Mouse (Mus musculus): Measurements from ENCODE around the gene Lsg1. TPM values are rescaled to one million over a fixed set of nuclear protein-coding genes. Genes with fewer than 3 reads are reported as not detected.

Lsg1 gene
- total RNA-seq, 2 experiments from 2014 or later: 42.8 to 69.8 TPM

- peak; percentile 7; the same call in 1 of the 2 replicates for ATAC-seq (replicated peaks; ENCODE audit: poor library complexity)
Observed at GRCm38 (mm10) chr16:30601046-30601832, 13.8 kb upstream of the Lsg1 start.

DNA sequence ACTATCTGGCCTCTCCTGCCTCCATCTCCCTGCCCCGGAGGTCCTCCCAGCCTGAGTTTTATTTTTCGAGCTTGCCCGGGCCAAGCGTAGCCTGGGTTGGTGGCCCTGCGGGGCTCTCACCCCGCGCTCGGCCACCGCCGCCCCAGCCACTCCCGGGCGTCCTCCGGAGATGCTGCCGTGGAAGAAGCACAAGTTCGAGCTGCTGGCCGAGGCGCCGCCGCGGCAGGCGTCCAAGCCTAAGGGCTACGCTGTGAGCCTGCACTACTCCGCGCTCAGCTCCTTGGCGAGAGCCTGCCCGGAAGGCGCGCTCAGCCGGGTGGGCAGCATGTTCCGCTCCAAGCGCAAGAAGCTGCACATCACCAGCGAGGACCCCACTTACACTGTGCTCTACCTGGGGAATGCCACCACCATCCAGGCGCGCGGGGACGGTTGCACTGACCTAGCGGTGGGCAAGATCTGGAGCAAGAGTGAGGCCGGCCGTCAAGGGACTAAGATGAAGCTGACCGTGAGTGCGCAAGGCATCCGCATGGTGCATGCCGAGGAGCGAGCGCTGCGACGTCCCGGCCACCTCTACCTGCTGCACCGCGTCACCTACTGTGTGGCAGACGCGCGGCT is 13.1 kb upstream of the Lsg1 start:
- ATAC-seq (replicated peaks; ENCODE audit: poor library complexity): no peak

DNA sequence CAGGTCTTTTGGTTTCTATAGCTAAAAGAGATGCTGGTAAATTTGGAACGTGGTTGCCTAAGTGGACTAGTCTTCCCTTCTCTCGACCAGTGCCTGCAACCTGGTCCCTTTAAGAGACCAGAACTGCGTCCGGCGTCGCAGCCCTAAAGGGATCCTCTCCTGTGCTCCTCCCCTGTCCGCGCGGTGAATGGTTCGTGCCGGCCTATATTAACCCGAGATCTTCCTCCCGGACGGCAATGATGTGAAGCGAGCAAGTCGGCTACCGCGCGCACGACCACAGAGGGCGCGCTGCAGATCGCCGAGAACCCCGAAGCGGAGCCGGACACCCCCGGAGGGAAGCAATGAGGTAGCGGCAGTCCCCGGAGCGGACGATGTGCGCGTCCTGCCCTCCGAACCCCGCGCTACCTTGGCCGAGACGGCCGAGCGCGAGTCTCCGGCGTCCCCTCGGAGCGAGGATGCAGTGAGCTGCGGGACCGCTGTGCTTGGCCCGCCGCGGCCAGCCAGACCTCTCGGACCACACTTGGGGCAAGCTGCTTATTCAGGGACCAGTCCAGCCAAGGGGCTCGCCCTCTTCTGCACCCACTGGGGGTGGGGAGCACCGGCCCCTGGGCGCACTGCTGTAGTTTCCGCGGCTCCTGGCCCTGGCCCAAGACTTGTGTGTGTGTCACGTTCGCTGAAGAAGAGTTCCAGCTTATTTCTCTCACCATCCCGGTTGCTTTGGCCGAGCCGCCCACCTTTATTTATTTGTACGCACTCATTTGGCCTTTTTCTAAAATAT is 12.3 kb upstream of the Lsg1 start, which contains the start of gene Fam43a:
Gene Fam43a, plus strand, starts transcription at position 233 of the 778 bp plus-strand sequence.
- peak; percentile 69 for ATAC-seq (replicated peaks; ENCODE audit: poor library complexity)

DNA sequence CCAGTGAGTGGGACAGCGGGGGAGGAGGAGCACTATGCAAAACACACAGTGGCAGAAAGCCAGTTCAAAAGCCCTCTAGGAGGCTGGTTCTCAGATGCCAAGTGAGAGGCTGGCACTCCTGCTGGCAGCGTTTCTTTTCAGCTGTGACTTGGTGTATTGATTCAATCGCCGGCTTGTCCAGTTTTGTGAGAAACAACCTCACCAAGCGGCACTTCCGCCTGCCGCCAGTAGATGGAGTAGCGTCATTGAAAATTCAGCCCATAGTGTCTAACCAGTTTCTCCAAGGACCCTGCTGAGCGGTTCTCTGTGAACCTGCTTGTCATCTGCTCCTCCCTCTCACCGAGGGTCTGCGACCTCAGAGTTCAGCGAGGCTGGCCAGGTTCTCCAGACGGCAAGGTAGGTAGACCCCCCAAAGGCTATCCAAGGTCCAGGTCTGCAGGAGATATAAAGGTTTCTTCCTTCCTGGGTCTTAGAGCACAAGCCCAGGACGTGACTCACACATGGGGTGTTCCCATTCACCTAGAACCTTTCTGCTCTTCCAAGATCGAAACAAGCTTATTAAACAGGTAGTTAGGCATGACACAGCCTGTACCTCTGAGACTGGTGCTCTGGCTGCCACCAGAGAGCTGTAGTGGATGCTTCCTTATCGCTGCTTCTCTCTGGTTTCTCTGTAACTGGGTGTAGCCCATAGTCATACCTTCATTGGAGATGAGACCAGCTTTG is 9.7 kb upstream of the Lsg1 start:
- ATAC-seq (replicated peaks; ENCODE audit: poor library complexity): peak; percentile 57

DNA sequence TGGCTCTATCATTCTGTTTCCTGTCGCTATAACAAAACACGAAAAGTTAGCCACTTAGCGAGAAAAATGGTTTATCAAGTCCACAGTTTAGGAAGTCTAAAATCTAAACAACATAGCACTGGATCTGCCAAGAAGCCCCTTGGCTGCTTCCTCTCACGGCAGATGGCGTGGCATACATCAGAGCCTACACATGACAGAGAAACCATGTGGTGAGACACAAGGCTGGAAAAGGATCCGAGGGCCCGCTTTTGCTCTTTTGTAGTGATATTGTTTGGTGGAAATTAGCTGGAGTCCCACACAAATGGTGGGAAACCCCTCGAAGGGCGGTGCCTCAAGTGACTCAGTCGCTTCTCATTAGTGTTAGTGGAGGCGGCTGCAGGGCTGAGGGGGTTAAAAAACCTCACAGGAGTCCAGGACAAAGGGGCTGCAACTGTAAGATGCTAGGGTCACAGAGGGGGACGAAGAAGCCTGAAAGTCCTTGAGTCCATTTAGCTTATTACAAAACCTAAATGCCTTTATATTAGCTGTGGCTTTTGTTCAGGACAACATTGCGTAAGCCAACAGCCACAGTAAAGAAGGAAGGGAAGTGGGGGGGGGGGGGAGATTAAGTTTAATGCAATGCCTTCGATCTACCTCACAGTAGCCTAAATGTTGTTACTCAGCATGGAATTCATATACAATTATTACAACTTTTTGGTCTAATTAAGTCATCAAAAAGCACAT is 8.6 kb upstream of the Lsg1 start:
- peak; percentile 24 for ATAC-seq (replicated peaks; ENCODE audit: poor library complexity)

- ATAC-seq (replicated peaks; ENCODE audit: poor library complexity): no peak
Observed at GRCm38 (mm10) chr16:30595356-30595755, 8.0 kb upstream of the Lsg1 start.

- ATAC-seq (replicated peaks; ENCODE audit: poor library complexity): no peak
Observed at GRCm38 (mm10) chr16:30591990-30592389, 4.6 kb upstream of the Lsg1 start.

GRCm38 (mm10) chr16:30590264-30591209 is 3.1 kb upstream of the Lsg1 start:
- no peak for ATAC-seq (replicated peaks; ENCODE audit: poor library complexity)

DNA sequence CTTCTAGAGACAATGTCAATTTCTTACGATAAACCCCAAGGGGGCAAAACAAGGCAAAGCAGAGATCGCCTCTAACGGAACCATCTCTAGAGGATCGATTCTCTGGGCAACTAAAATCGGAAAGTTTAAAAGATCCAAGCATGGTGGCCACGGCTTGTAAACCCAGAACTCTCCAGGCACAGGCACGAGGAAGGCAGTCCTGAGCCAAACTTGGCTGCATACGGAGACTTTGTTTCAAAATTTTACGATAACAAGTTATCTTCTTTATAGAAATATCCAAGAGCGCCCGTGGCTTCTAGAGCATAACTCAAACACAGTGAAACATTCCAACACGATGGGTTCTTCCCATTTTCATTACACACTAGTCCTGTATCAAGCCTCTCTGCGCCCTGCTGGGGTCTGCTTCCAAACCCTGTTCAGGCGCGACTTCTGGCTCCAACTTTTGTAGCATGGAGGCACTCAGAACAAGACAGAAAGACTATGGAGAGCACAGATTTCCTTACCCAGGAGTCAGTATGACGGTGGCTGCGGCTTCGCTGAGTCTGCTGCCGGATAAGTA is 378 bp downstream of the Lsg1 start:
- ATAC-seq (replicated peaks; ENCODE audit: poor library complexity): no peak

- ATAC-seq (replicated peaks; ENCODE audit: poor library complexity): no peak
Observed at GRCm38 (mm10) chr16:30580765-30581164, 6.6 kb downstream of the Lsg1 start.

DNA sequence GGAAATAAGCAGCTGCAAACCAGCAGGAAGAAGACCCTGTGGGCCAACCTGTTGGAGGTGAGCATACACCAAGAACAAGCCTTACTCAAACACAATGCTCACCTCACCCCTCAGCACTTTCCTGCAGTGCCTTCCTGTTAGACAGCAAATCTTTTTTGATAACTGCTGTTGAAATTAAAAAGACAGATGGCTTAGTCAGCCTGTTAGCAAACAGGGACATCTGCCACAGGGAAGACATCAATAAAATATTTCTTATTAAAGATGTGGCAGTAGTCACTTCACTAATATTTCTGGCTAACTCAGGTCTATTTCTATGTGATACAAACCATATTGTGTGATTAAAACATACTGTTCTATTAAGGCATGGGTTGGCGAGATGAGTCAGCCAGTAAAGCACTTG is 11.0 kb downstream of the Lsg1 start:
- no peak for ATAC-seq (replicated peaks; ENCODE audit: poor library complexity)

DNA sequence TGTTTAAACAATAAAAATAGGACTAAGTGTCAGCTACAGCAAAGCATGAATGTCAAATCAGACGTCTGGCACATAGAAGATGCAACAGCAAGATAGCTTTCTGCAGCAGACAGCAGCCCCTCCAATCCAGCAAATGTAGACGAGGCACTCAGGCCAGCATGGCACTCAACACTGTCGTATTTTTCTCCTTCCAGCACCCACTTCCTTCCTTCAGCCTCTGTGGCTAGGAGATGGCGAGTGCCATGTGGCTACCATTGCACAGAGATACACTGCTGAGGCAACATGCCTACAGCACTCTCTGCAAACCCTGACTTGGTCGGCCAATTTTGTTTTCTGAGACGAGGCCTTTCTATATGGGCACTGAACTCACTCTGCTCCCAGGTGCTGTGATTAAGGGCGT is 11.6 kb downstream of the Lsg1 start:
- no peak for ATAC-seq (replicated peaks; ENCODE audit: poor library complexity)

DNA sequence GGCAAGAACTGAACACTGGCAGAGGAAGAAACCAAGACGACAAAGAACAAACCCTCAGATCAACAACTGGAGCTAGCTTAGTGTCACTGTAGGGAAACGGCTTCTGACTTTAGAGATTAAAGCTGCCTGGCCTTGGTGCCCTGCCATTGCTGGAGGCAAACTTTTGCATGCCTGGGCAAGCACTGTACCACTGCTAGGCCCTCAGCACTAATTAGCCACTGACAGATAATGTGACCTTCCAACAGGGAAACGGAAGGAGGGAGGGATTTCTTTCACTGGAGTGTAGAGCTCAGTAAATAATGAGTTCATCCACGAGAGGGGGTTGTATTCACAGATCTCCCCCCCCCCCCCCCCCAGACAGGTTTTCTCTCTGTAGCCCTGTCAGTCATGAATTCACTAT is 15.2 kb downstream of the Lsg1 start:
- ATAC-seq (replicated peaks; ENCODE audit: poor library complexity): no peak

DNA sequence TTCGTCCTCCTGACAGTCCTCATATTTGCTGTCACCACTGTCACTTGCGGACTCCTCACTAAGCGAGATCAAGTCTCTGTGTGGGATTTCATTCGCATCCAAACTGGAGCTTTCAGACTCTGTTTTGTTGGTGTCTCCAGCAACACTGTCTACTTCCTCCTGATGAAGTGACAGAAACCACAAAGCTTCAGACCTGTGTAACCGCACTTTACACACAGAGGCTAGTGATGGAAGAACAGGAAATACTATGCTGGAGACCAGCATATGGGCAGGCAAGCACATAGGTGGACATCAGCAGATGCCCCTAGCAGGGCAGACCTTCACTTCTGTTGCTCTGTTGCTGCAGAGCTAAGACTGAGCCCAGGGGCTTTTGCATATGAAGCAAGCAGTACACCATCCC is 16.0 kb downstream of the Lsg1 start:
- 0 out of 2 replicates have a peak, but pooled peaks have one; percentile 31 for ATAC-seq (replicated peaks; ENCODE audit: poor library complexity)

- ATAC-seq (replicated peaks; ENCODE audit: poor library complexity): peak; percentile 39; the same call in 1 of the 2 replicates
Observed at GRCm38 (mm10) chr16:30570173-30570572, 17.2 kb downstream of the Lsg1 start.

GRCm38 (mm10) chr16:30565631-30566030 is 21.8 kb downstream of the Lsg1 start:
- peak; percentile 79 for ATAC-seq (replicated peaks; ENCODE audit: poor library complexity)

DNA sequence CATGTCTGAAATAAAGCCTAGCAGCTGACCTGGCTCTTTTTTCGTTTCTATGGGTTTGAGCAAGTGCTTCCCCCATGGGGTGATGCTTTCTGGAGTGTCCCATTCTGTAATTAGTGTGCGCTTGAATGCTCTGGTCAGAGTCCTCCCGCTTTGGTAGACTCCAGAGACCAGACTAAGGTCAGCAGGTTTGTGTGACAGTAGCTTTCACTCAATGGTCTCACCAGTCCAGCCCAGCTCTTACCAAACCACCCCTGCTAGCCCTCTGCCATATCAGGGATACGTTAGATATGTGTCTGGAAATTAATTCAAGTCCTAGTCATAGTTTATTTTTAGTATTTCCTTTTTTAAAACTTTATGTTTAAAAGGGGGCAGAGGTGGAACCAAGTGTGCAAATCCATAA is 26.8 kb downstream of the Lsg1 start:
- no peak for ATAC-seq (replicated peaks; ENCODE audit: poor library complexity)

DNA sequence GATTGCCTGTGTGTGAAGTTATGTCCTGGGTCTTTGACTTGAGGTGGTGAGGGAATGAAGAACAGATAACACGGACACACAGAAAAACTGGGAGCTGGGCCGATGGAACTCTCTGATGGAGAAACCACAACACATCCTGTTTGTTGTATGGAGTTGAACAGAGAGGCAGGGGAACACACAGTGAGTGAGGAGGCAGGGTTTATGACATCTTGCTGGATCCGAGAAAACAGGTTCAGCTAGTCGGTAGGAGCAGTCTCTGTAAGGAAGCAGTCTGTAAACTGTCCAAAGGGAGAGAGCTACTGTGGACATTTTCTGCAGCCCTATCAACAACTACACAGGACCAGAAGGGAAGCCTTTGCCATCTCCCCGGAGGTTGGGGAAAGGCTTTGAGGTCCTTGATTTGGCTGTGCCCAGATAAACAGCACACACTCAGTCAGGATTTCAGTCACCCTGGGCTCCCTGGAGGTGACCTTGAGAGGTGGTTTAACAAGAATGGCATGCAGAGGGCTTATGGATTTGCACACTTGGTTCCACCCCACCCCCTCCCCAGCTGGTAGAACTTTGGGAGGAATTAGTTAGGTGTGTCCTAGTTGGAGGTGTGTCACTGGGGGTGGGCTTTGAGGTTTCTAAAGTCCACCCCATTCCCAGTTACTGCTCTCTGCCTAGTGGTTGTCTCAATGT is 27.9 kb downstream of the Lsg1 start:
- ATAC-seq (replicated peaks; ENCODE audit: poor library complexity): no peak

All from megakaryocyte progenitor cell, adult 5-6 weeks (primary cell).